In the genomic region with DNA sequence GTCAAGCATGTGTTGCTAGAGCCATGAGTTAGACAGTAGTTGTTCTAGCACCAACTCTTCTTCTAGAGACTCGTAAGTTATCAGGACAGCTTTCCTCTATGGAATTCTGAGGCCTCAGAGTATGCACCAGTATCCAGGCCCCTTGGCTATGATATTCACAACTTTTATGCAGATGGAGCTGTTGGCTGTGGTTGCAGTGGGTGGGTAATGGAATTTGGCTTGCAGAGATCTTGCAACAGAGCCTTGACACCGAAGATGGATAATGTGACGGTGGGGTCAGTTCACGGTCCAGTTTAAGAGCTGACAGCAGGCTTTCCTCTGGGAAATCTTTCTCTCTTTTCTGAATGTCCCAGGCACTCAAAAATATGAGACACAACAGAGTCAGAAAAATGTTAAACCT, we compare ENCODE assay signal across 12 mouse cellular contexts. TPM values are rescaled to one million over a fixed set of nuclear protein-coding genes. Genes with fewer than 3 reads are reported as not detected.
DNase-seq lines count a peak whose midpoint lies in the region; ATAC-seq and TF ChIP-seq lines count a peak whose summit lies in the region.
"Had no signal": no experiment of that assay in that cellular context is flagged by ENCODE, and none has a peak within 500 bp of the region (broad histone marks: within the 10 kb centered on the region; RNA-seq: fewer than 3 reads in every experiment).

No protein-coding gene starts in this region.

- no peaks in the 10 kb centered on the region for H3K36me3 ChIP-seq in neural tube, embryonic 13.5 days
- H3K36me3 ChIP-seq in stomach, postnatal 0 days (ENCODE audit: control insufficient read depth, insufficient read depth, low read length), result no peaks in the 10 kb centered on the region
- H3K36me3 ChIP-seq in hindbrain, embryonic 11.5 days (ENCODE audit: control insufficient read depth, insufficient read depth, low read length), result no peaks in the 10 kb centered on the region
- no peaks in the 10 kb centered on the region for H3K36me3 ChIP-seq in thymus, adult 2 months (ENCODE audit: control insufficient read depth, insufficient read depth, low read length)
- H3K36me3 ChIP-seq: embryonic facial prominence, embryonic 13.5 days; limb, embryonic 13.5 days had no signal

- H3K4me3 ChIP-seq in neural tube, embryonic 13.5 days, result no peak overlapping the region
- H3K4me3 ChIP-seq in stomach, postnatal 0 days (ENCODE audit: low read depth, low read length), result no peak overlapping the region
- no peak overlapping the region for H3K4me3 ChIP-seq in hindbrain, embryonic 11.5 days (ENCODE audit: low read depth, low read length)
- no peak overlapping the region for H3K4me3 ChIP-seq in thymus, adult 2 months (ENCODE audit: control insufficient read depth, insufficient read depth, low read length)
- H3K4me3 ChIP-seq: embryonic facial prominence, embryonic 13.5 days; limb, embryonic 13.5 days had no signal

- H3K9ac ChIP-seq in neural tube, embryonic 13.5 days, result no peak overlapping the region
- no peak overlapping the region for H3K9ac ChIP-seq in stomach, postnatal 0 days (ENCODE audit: low read length)
- no peak overlapping the region for H3K9ac ChIP-seq in hindbrain, embryonic 11.5 days (ENCODE audit: low read depth, low read length)
- H3K9ac ChIP-seq: embryonic facial prominence, embryonic 13.5 days; limb, embryonic 13.5 days had no signal

- TF ChIP-seq POLR2A in thymus, adult 2 months (IDR thresholded peaks at IDR 0.05; ENCODE audit: control insufficient read depth, extremely low read depth, insufficient read depth, low read length, poor library complexity), result no peak

- H3K4me1 ChIP-seq in neural tube, embryonic 13.5 days (replicated peaks), result no peaks in the 10 kb centered on the region
- no peaks in the 10 kb centered on the region for H3K4me1 ChIP-seq in stomach, postnatal 0 days (replicated peaks; ENCODE audit: control insufficient read depth, insufficient read depth)
- 0 out of 2 replicates have a peak, but pooled peaks cover 2% of the 10 kb centered on the region for H3K4me1 ChIP-seq in hindbrain, embryonic 11.5 days (replicated peaks; ENCODE audit: control insufficient read depth, insufficient read depth, low read length)
- no peaks in the 10 kb centered on the region for H3K4me1 ChIP-seq in thymus, adult 2 months (replicated peaks; ENCODE audit: control insufficient read depth, insufficient read depth, low read length)
- H3K4me1 ChIP-seq: embryonic facial prominence, embryonic 13.5 days; limb, embryonic 13.5 days had no signal

- peak; percentile 29 for DNase-seq in adrenal gland, adult 2 months
- no peak for DNase-seq in adrenal gland, postnatal 4 days (ENCODE audit: low spot score in 2 of 2)
- DNase-seq in neural tube, embryonic 10.5 days (ENCODE audit: extremely low spot score, low spot score), result no peak
- peak; percentile 41 to 71 for DNase-seq in kidney, postnatal 25 days
- DNase-seq in stomach, postnatal 0 days (ENCODE audit: low spot score), result peak; percentile 21
- DNase-seq in hindbrain, embryonic 11.5 days (ENCODE audit: low spot score), result no peak
- no peak for DNase-seq in thymus, adult 2 months

- no peaks in the 10 kb centered on the region for H3K9me3 ChIP-seq in neural tube, embryonic 13.5 days
- H3K9me3 ChIP-seq in stomach, postnatal 0 days (ENCODE audit: control insufficient read depth, low read length), result no peaks in the 10 kb centered on the region
- no peaks in the 10 kb centered on the region for H3K9me3 ChIP-seq in hindbrain, embryonic 11.5 days (ENCODE audit: control insufficient read depth, low read length)
- H3K9me3 ChIP-seq: embryonic facial prominence, embryonic 13.5 days; limb, embryonic 13.5 days had no signal

- 87% methylated on average over 4 of the region's 4 CpGs for WGBS in neural tube, embryonic 13.5 days
- WGBS in stomach, postnatal 0 days, result 41% methylated on average over 4 of the region's 4 CpGs
- WGBS in hindbrain, embryonic 11.5 days, result 69% methylated on average over 4 of the region's 4 CpGs
- 95% methylated on average over 4 of the region's 4 CpGs for WGBS in thymus, adult 2 months

- TF ChIP-seq CTCF in stomach, postnatal 0 days (IDR thresholded peaks at IDR 0.05; ENCODE audit: low read depth), result no peak
- no peak for TF ChIP-seq CTCF in thymus, adult 2 months (IDR thresholded peaks at IDR 0.05; ENCODE audit: borderline replicate concordance, control insufficient read depth, extremely low read depth, insufficient read depth, low read length, poor library complexity)

- peak overlapping the region; percentile 38; the same call in 1 of the 2 replicates for H3K27ac ChIP-seq in neural tube, embryonic 13.5 days (replicated peaks)
- 0 out of 2 replicates have a peak overlapping the region, but pooled peaks have one; percentile 0 for H3K27ac ChIP-seq in stomach, postnatal 0 days (replicated peaks)
- no peak overlapping the region for H3K27ac ChIP-seq in hindbrain, embryonic 11.5 days (ENCODE audit: low read depth, low read length)
- no peak overlapping the region for H3K27ac ChIP-seq in thymus, adult 2 months (ENCODE audit: control insufficient read depth, insufficient read depth, low read length)
- H3K27ac ChIP-seq: embryonic facial prominence, embryonic 13.5 days; limb, embryonic 13.5 days had no signal

- H3K27me3 ChIP-seq in neural tube, embryonic 13.5 days, result no peaks in the 10 kb centered on the region
- H3K27me3 ChIP-seq in stomach, postnatal 0 days (ENCODE audit: control insufficient read depth, insufficient read depth, low read length), result no peaks in the 10 kb centered on the region
- H3K27me3 ChIP-seq in hindbrain, embryonic 11.5 days (ENCODE audit: control insufficient read depth, insufficient read depth, low read length), result no peaks in the 10 kb centered on the region
- H3K27me3 ChIP-seq in thymus, adult 2 months (ENCODE audit: control insufficient read depth, insufficient read depth, low read length), result no peaks in the 10 kb centered on the region
- H3K27me3 ChIP-seq: embryonic facial prominence, embryonic 13.5 days; limb, embryonic 13.5 days had no signal

- no peak for TF ChIP-seq EP300 in stomach, postnatal 0 days (optimal IDR thresholded peaks at IDR 0.05)

- H3K4me2 ChIP-seq in neural tube, embryonic 13.5 days, result no peak overlapping the region
- no peak overlapping the region for H3K4me2 ChIP-seq in stomach, postnatal 0 days (replicated peaks; ENCODE audit: low read depth)
- no peak overlapping the region for H3K4me2 ChIP-seq in hindbrain, embryonic 11.5 days (replicated peaks; ENCODE audit: low read depth, low read length)
- H3K4me2 ChIP-seq: embryonic facial prominence, embryonic 13.5 days; limb, embryonic 13.5 days had no signal

- ATAC-seq in neural tube, embryonic 13.5 days (ENCODE audit: low read depth), result no peak
- ATAC-seq in stomach, postnatal 0 days (ENCODE audit: low FRiP score, low TSS enrichment), result peak; percentile 53; the same call in 1 of the 2 replicates
- ATAC-seq in hindbrain, embryonic 11.5 days (ENCODE audit: low FRiP score), result no peak
- ATAC-seq: inflammation-experienced regulatory T-cells, adult 6 months had no signal

RNA-seq across cellular contexts. Expression of a gene that starts 57.0 kb away (rescaled TPM):
- not detected for total RNA-seq in adrenal gland, adult 2 months (2021)
- polyA plus RNA-seq in adrenal gland, adult 2 months (2012; rRNA removed), result not detected in 2 replicates
- not detected for total RNA-seq in adrenal gland, postnatal 4 days (2021)
- polyA plus RNA-seq in neural tube, embryonic 13.5 days (2015; fragmentation: Nextera tagmentation; extraction: Ambion mirVana), result not detected in 2 replicates
- polyA plus RNA-seq in stomach, postnatal 0 days (2015; fragmentation: Nextera tagmentation; extraction: Ambion mirVana), result not detected in 2 replicates
- not detected in 2 replicates for polyA plus RNA-seq in hindbrain, embryonic 11.5 days (2014; fragmentation: Nextera tagmentation; extraction: Ambion mirVana)
- polyA plus RNA-seq in thymus, adult 2 months (2012; rRNA removed), result 0.11 TPM in 1 of 2 replicates, not detected in the other
- total RNA-seq: neutrophil, adult 5-6 weeks had no signal
- polyA plus RNA-seq: embryonic facial prominence, embryonic 13.5 days; limb, embryonic 13.5 days had no signal

Comparison
In these comparisons a context has a peak if more than half of its experiments do, and no peak if none do; other contexts are left out.
1. DNase-seq: peak in adrenal gland, adult 2 months (single experiment), kidney, postnatal 25 days (2 of 2) and stomach, postnatal 0 days (single experiment); none in adrenal gland, postnatal 4 days (0 of 2), neural tube, embryonic 10.5 days (single experiment), hindbrain, embryonic 11.5 days (single experiment) and thymus, adult 2 months (single experiment).
2. H3K27ac ChIP-seq: peak in neural tube, embryonic 13.5 days (single experiment) and stomach, postnatal 0 days (single experiment); none in hindbrain, embryonic 11.5 days (single experiment) and thymus, adult 2 months (single experiment).